Mouse (Mus musculus): Measurements from ENCODE around the gene Nosip. TPM values are rescaled to one million over a fixed set of nuclear protein-coding genes. Genes with fewer than 3 reads are reported as not detected.

The Nosip gene
- polyA plus RNA-seq, 1 experiment from 2014 or later: 67.7 TPM

GRCm38 (mm10) chr7:45030857-45031256 lies 31.4 kb upstream of the Nosip start:
- Histone ChIP-seq H3K27me3 (ENCODE audit: control insufficient read depth, insufficient read depth, low read depth, low read length) (no peaks in the 10 kb centered on the region), H3K27ac (ENCODE audit: low read length) (no peak overlapping the region), H3K9me3 (replicated peaks; ENCODE audit: control insufficient read depth, low read length, poor library complexity, severe bottlenecking) (no peaks in the 10 kb centered on the region), H3K4me2 (ENCODE audit: low read length) (no peak overlapping the region), H3K4me1 (ENCODE audit: control insufficient read depth, insufficient read depth, low read length) (peaks cover 6% of the 10 kb centered on the region; the same call in 1 of the 2 replicates), H3K4me3 (ENCODE audit: low read depth, low read length) (no peak overlapping the region), H3K9ac (ENCODE audit: low read depth, low read length) (no peak overlapping the region), H3K36me3 (ENCODE audit: control insufficient read depth, insufficient read depth, low read length) (peaks cover 68% of the 10 kb centered on the region)
- 94% methylated on average over 8 of the region's 8 CpGs for WGBS
- no peak for ATAC-seq

GRCm38 (mm10) chr7:45033722-45034359 lies 28.4 kb upstream of the Nosip start:
- Histone ChIP-seq H3K27ac (ENCODE audit: low read length) (no peak overlapping the region), H3K4me2 (ENCODE audit: low read length) (no peak overlapping the region), H3K4me3 (ENCODE audit: low read depth, low read length) (no peak overlapping the region), H3K36me3 (ENCODE audit: control insufficient read depth, insufficient read depth, low read length) (peaks cover 74% of the 10 kb centered on the region), H3K27me3 (ENCODE audit: control insufficient read depth, insufficient read depth, low read depth, low read length) (no peaks in the 10 kb centered on the region), H3K9ac (ENCODE audit: low read depth, low read length) (no peak overlapping the region), H3K9me3 (replicated peaks; ENCODE audit: control insufficient read depth, low read length, poor library complexity, severe bottlenecking) (no peaks in the 10 kb centered on the region), H3K4me1 (ENCODE audit: control insufficient read depth, insufficient read depth, low read length) (no peaks in the 10 kb centered on the region)
- WGBS: 93% methylated on average over 19 of the region's 19 CpGs
- no peak for ATAC-seq

- Histone ChIP-seq H3K9me3 (replicated peaks; ENCODE audit: control insufficient read depth, low read length, poor library complexity, severe bottlenecking) (no peaks in the 10 kb centered on the region), H3K4me1 (ENCODE audit: control insufficient read depth, insufficient read depth, low read length) (no peaks in the 10 kb centered on the region), H3K9ac (ENCODE audit: low read depth, low read length) (no peak overlapping the region), H3K27me3 (ENCODE audit: control insufficient read depth, insufficient read depth, low read depth, low read length) (no peaks in the 10 kb centered on the region), H3K27ac (ENCODE audit: low read length) (no peak overlapping the region), H3K36me3 (ENCODE audit: control insufficient read depth, insufficient read depth, low read length) (peaks cover 73% of the 10 kb centered on the region), H3K4me3 (ENCODE audit: low read depth, low read length) (no peak overlapping the region), H3K4me2 (ENCODE audit: low read length) (no peak overlapping the region)
- 95% methylated on average over 3 of the region's 3 CpGs for WGBS
- no peak for ATAC-seq
Observed at GRCm38 (mm10) chr7:45035631-45036030, 26.6 kb upstream of the Nosip start.

- no peaks in the 10 kb centered on the region for H3K4me1 ChIP-seq (ENCODE audit: control insufficient read depth, insufficient read depth, low read length)
- H3K4me2 ChIP-seq (ENCODE audit: low read length): no peak overlapping the region
- H3K27me3 ChIP-seq (ENCODE audit: control insufficient read depth, insufficient read depth, low read depth, low read length): no peaks in the 10 kb centered on the region
- no peaks in the 10 kb centered on the region for H3K9me3 ChIP-seq (replicated peaks; ENCODE audit: control insufficient read depth, low read length, poor library complexity, severe bottlenecking)
- no peak overlapping the region for H3K9ac ChIP-seq (ENCODE audit: low read depth, low read length)
- H3K36me3 ChIP-seq (ENCODE audit: control insufficient read depth, insufficient read depth, low read length): peaks cover 73% of the 10 kb centered on the region
- no peak for ATAC-seq
- H3K27ac ChIP-seq (ENCODE audit: low read length): no peak overlapping the region
- 91% methylated on average over 11 of the region's 11 CpGs for WGBS
- H3K4me3 ChIP-seq (ENCODE audit: low read depth, low read length): no peak overlapping the region
Observed at GRCm38 (mm10) chr7:45036702-45037101, 25.5 kb upstream of the Nosip start.

- no peak overlapping the region for H3K4me2 ChIP-seq (ENCODE audit: low read length)
- WGBS: 71% methylated on average over 7 of the region's 7 CpGs
- peaks cover 75% of the 10 kb centered on the region for H3K36me3 ChIP-seq (ENCODE audit: control insufficient read depth, insufficient read depth, low read length)
- H3K4me1 ChIP-seq (ENCODE audit: control insufficient read depth, insufficient read depth, low read length): no peaks in the 10 kb centered on the region
- no peaks in the 10 kb centered on the region for H3K27me3 ChIP-seq (ENCODE audit: control insufficient read depth, insufficient read depth, low read depth, low read length)
- no peak overlapping the region for H3K9ac ChIP-seq (ENCODE audit: low read depth, low read length)
- no peak overlapping the region for H3K27ac ChIP-seq (ENCODE audit: low read length)
- no peaks in the 10 kb centered on the region for H3K9me3 ChIP-seq (replicated peaks; ENCODE audit: control insufficient read depth, low read length, poor library complexity, severe bottlenecking)
- ATAC-seq: no peak
- no peak overlapping the region for H3K4me3 ChIP-seq (ENCODE audit: low read depth, low read length)
Observed at GRCm38 (mm10) chr7:45037720-45038361, 24.4 kb upstream of the Nosip start.

GRCm38 (mm10) chr7:45038411-45038810 lies 23.8 kb upstream of the Nosip start:
- no peaks in the 10 kb centered on the region for H3K9me3 ChIP-seq (replicated peaks; ENCODE audit: control insufficient read depth, low read length, poor library complexity, severe bottlenecking)
- no peak for ATAC-seq
- H3K27ac ChIP-seq (ENCODE audit: low read length): no peak overlapping the region
- WGBS: 95% methylated on average over 9 of the region's 9 CpGs
- H3K27me3 ChIP-seq (ENCODE audit: control insufficient read depth, insufficient read depth, low read depth, low read length): no peaks in the 10 kb centered on the region
- H3K4me3 ChIP-seq (ENCODE audit: low read depth, low read length): no peak overlapping the region
- H3K4me1 ChIP-seq (ENCODE audit: control insufficient read depth, insufficient read depth, low read length): no peaks in the 10 kb centered on the region
- peaks cover 81% of the 10 kb centered on the region for H3K36me3 ChIP-seq (ENCODE audit: control insufficient read depth, insufficient read depth, low read length)
- H3K9ac ChIP-seq (ENCODE audit: low read depth, low read length): no peak overlapping the region
- H3K4me2 ChIP-seq (ENCODE audit: low read length): no peak overlapping the region

GRCm38 (mm10) chr7:45040851-45041250 lies 21.4 kb upstream of the Nosip start:
- Histone ChIP-seq H3K4me1 (ENCODE audit: control insufficient read depth, insufficient read depth, low read length) (no peaks in the 10 kb centered on the region), H3K36me3 (ENCODE audit: control insufficient read depth, insufficient read depth, low read length) (peaks cover 73% of the 10 kb centered on the region), H3K4me2 (ENCODE audit: low read length) (no peak overlapping the region), H3K27me3 (ENCODE audit: control insufficient read depth, insufficient read depth, low read depth, low read length) (no peaks in the 10 kb centered on the region), H3K9ac (ENCODE audit: low read depth, low read length) (no peak overlapping the region), H3K9me3 (replicated peaks; ENCODE audit: control insufficient read depth, low read length, poor library complexity, severe bottlenecking) (no peaks in the 10 kb centered on the region), H3K4me3 (ENCODE audit: low read depth, low read length) (no peak overlapping the region), H3K27ac (ENCODE audit: low read length) (no peak overlapping the region)
- WGBS: 94% methylated on average over 9 of the region's 9 CpGs
- no peak for ATAC-seq

GRCm38 (mm10) chr7:45043307-45043706 lies 18.9 kb upstream of the Nosip start:
- Histone ChIP-seq H3K9ac (ENCODE audit: low read depth, low read length) (no peak overlapping the region), H3K4me3 (ENCODE audit: low read depth, low read length) (no peak overlapping the region), H3K27me3 (ENCODE audit: control insufficient read depth, insufficient read depth, low read depth, low read length) (no peaks in the 10 kb centered on the region), H3K27ac (ENCODE audit: low read length) (no peak overlapping the region), H3K4me1 (ENCODE audit: control insufficient read depth, insufficient read depth, low read length) (no peaks in the 10 kb centered on the region), H3K36me3 (ENCODE audit: control insufficient read depth, insufficient read depth, low read length) (peaks cover 78% of the 10 kb centered on the region), H3K4me2 (ENCODE audit: low read length) (no peak overlapping the region), H3K9me3 (replicated peaks; ENCODE audit: control insufficient read depth, low read length, poor library complexity, severe bottlenecking) (no peaks in the 10 kb centered on the region)
- ATAC-seq: no peak
- 97% methylated on average over 14 of the region's 14 CpGs for WGBS

- no peak for ATAC-seq
- 94% methylated on average over 22 of the region's 22 CpGs for WGBS
Observed at GRCm38 (mm10) chr7:45045741-45046140, 16.5 kb upstream of the Nosip start.

More at GRCm38 (mm10) chr7:45045741-45046140, 16.5 kb upstream of the Nosip start:
- H3K27me3 ChIP-seq (ENCODE audit: control insufficient read depth, insufficient read depth, low read depth, low read length): no peaks in the 10 kb centered on the region
- no peaks in the 10 kb centered on the region for H3K9me3 ChIP-seq (replicated peaks; ENCODE audit: control insufficient read depth, low read length, poor library complexity, severe bottlenecking)
- H3K27ac ChIP-seq (ENCODE audit: low read length): no peak overlapping the region
- H3K4me2 ChIP-seq (ENCODE audit: low read length): no peak overlapping the region
- H3K4me1 ChIP-seq (ENCODE audit: control insufficient read depth, insufficient read depth, low read length): peaks cover 4% of the 10 kb centered on the region; the same call in 1 of the 2 replicates
- H3K4me3 ChIP-seq (ENCODE audit: low read depth, low read length): no peak overlapping the region
- H3K9ac ChIP-seq (ENCODE audit: low read depth, low read length): no peak overlapping the region
- H3K36me3 ChIP-seq (ENCODE audit: control insufficient read depth, insufficient read depth, low read length): peaks cover 76% of the 10 kb centered on the region
